Mouse (Mus musculus): Measurements from ENCODE around the gene Vti1a.

The Vti1a gene

GRCm38 (mm10) chr19:55313649-55314048 is 2.4 kb upstream of the Vti1a start:
- DNase-seq (ENCODE audit: low read depth, low spot score): no peak

GRCm38 (mm10) chr19:55315452-55316108 is 515 bp upstream of the Vti1a start, which contains the start of gene Zdhhc6:
Gene Zdhhc6 (minus strand): TSS chr19:55316032.
- no peak for DNase-seq (ENCODE audit: low read depth, low spot score)

- peak; percentile 7 for DNase-seq (ENCODE audit: low read depth, low spot score)
Measured at GRCm38 (mm10) chr19:55316901-55317300, 806 bp downstream of the Vti1a start.

- no peak for DNase-seq (ENCODE audit: low read depth, low spot score)
Measured at GRCm38 (mm10) chr19:55319036-55319435, 2.9 kb downstream of the Vti1a start.

GRCm38 (mm10) chr19:55319521-55319920 is 3.4 kb downstream of the Vti1a start:
- DNase-seq (ENCODE audit: low read depth, low spot score): no peak

GRCm38 (mm10) chr19:55322604-55323003 is 6.5 kb downstream of the Vti1a start:
- no peak for DNase-seq (ENCODE audit: low read depth, low spot score)

GRCm38 (mm10) chr19:55327510-55327909 is 11.4 kb downstream of the Vti1a start:
- no peak for DNase-seq (ENCODE audit: low read depth, low spot score)

GRCm38 (mm10) chr19:55331776-55332175 is 15.7 kb downstream of the Vti1a start:
- DNase-seq (ENCODE audit: low read depth, low spot score): no peak

GRCm38 (mm10) chr19:55332641-55333268 is 16.7 kb downstream of the Vti1a start:
- peak; percentile 81 for DNase-seq (ENCODE audit: low read depth, low spot score)

GRCm38 (mm10) chr19:55335881-55336280 is 19.8 kb downstream of the Vti1a start:
- peak; percentile 29 for DNase-seq (ENCODE audit: low read depth, low spot score)

- no peak for DNase-seq (ENCODE audit: low read depth, low spot score)
Measured at GRCm38 (mm10) chr19:55336441-55336840, 20.3 kb downstream of the Vti1a start.

- DNase-seq (ENCODE audit: low read depth, low spot score): no peak
Measured at GRCm38 (mm10) chr19:55337066-55337465, 21.0 kb downstream of the Vti1a start.

- DNase-seq (ENCODE audit: low read depth, low spot score): peak; percentile 14
Measured at GRCm38 (mm10) chr19:55337664-55338063, 21.6 kb downstream of the Vti1a start.

- no peak for DNase-seq (ENCODE audit: low read depth, low spot score)
Measured at GRCm38 (mm10) chr19:55340521-55340920, 24.4 kb downstream of the Vti1a start.

GRCm38 (mm10) chr19:55341377-55341776 is 25.3 kb downstream of the Vti1a start:
- no peak for DNase-seq (ENCODE audit: low read depth, low spot score)

- no peak for DNase-seq (ENCODE audit: low read depth, low spot score)
Measured at GRCm38 (mm10) chr19:55342423-55342822, 26.3 kb downstream of the Vti1a start.

- no peak for DNase-seq (ENCODE audit: low read depth, low spot score)
Measured at GRCm38 (mm10) chr19:55343274-55343673, 27.2 kb downstream of the Vti1a start.

GRCm38 (mm10) chr19:55348187-55348586 is 32.1 kb downstream of the Vti1a start:
- no peak for DNase-seq (ENCODE audit: low read depth, low spot score)

- DNase-seq (ENCODE audit: low read depth, low spot score): no peak
Measured at GRCm38 (mm10) chr19:55350673-55351378, 34.7 kb downstream of the Vti1a start.

GRCm38 (mm10) chr19:55362606-55363005 is 46.5 kb downstream of the Vti1a start:
- DNase-seq (ENCODE audit: low read depth, low spot score): no peak

- no peak for DNase-seq (ENCODE audit: low read depth, low spot score)
Measured at GRCm38 (mm10) chr19:55369691-55370090, 53.6 kb downstream of the Vti1a start.

- no peak for DNase-seq (ENCODE audit: low read depth, low spot score)
Measured at GRCm38 (mm10) chr19:55376331-55376730, 60.2 kb downstream of the Vti1a start.

GRCm38 (mm10) chr19:55377465-55377864 is 61.4 kb downstream of the Vti1a start:
- no peak for DNase-seq (ENCODE audit: low read depth, low spot score)
